Mouse (Mus musculus): Measurements from ENCODE around the gene Olfr1416. TPM values are rescaled to one million over a fixed set of nuclear protein-coding genes. Genes with fewer than 3 reads are reported as not detected.
"Not testable (repeated sequence)": the region's sequence is repeated elsewhere in the genome, so short reads cannot be mapped to it uniquely, and the experiment has no call there.

Gene Olfr1416
- polyA plus RNA-seq (2012; rRNA removed), result not detected in 2 replicates

- DNase-seq (ENCODE audit: extremely low spot score in 1 of 2, low spot score in 1 of 2), result no peak
Observed at GRCm38 (mm10) chr1:92485013-92485412, at the start of gene Olfr1416. Gene Olfr1416, minus strand, starts transcription at chr1:92485113.

- no peak for DNase-seq (ENCODE audit: extremely low spot score in 1 of 2, low spot score in 1 of 2)
Observed at GRCm38 (mm10) chr1:92523764-92524163, 38.9 kb upstream of the Olfr1416 start.

GRCm38 (mm10) chr1:92521376-92521775, 36.5 kb upstream of the Olfr1416 start:
- DNase-seq (ENCODE audit: extremely low spot score in 1 of 2, low spot score in 1 of 2), result peak in 1 of 2 experiments; percentile 71

GRCm38 (mm10) chr1:92519046-92519445, 34.1 kb upstream of the Olfr1416 start:
- DNase-seq (ENCODE audit: extremely low spot score in 1 of 2, low spot score in 1 of 2), result peak; percentile 65 to 78

GRCm38 (mm10) chr1:92518561-92518960, 33.6 kb upstream of the Olfr1416 start, which contains the start of gene Olfr1414:
Gene Olfr1414, minus strand, starts transcription at chr1:92518661.
- DNase-seq (ENCODE audit: extremely low spot score in 1 of 2, low spot score in 1 of 2), result no peak

- DNase-seq (ENCODE audit: extremely low spot score in 1 of 2, low spot score in 1 of 2), result no peak
Observed at GRCm38 (mm10) chr1:92515390-92515789, 30.5 kb upstream of the Olfr1416 start.

- not testable (repeated sequence) for DNase-seq (ENCODE audit: extremely low spot score in 1 of 2, low spot score in 1 of 2)
Observed at GRCm38 (mm10) chr1:92511646-92512045, 26.7 kb upstream of the Olfr1416 start.

- DNase-seq (ENCODE audit: extremely low spot score in 1 of 2, low spot score in 1 of 2), result no peak
Observed at GRCm38 (mm10) chr1:92496001-92496400, 11.1 kb upstream of the Olfr1416 start, which contains the start of gene Olfr1415. Gene Olfr1415, minus strand, starts transcription at chr1:92496101.

- DNase-seq (ENCODE audit: extremely low spot score in 1 of 2, low spot score in 1 of 2), result no peak
Observed at GRCm38 (mm10) chr1:92474066-92474578, 10.8 kb downstream of the Olfr1416 start.

GRCm38 (mm10) chr1:92473165-92474041, 11.5 kb downstream of the Olfr1416 start, which contains the start of gene Ndufa10:
Gene Ndufa10, minus strand, starts transcription at chr1:92473860.
- DNase-seq (ENCODE audit: extremely low spot score in 1 of 2, low spot score in 1 of 2), result peak; percentile 72 to 96

GRCm38 (mm10) chr1:92468891-92469290, 16.0 kb downstream of the Olfr1416 start:
- no peak for DNase-seq (ENCODE audit: extremely low spot score in 1 of 2, low spot score in 1 of 2)

GRCm38 (mm10) chr1:92458416-92458815, 26.5 kb downstream of the Olfr1416 start:
- no peak for DNase-seq (ENCODE audit: extremely low spot score in 1 of 2, low spot score in 1 of 2)

- DNase-seq (ENCODE audit: extremely low spot score in 1 of 2, low spot score in 1 of 2), result no peak
Observed at GRCm38 (mm10) chr1:92457758-92458157, 27.2 kb downstream of the Olfr1416 start.

- peak in 1 of 2 experiments; percentile 64 for DNase-seq (ENCODE audit: extremely low spot score in 1 of 2, low spot score in 1 of 2)
Observed at GRCm38 (mm10) chr1:92453751-92454445, 31.0 kb downstream of the Olfr1416 start.

GRCm38 (mm10) chr1:92448293-92448692, 36.6 kb downstream of the Olfr1416 start:
- no peak for DNase-seq (ENCODE audit: extremely low spot score in 1 of 2, low spot score in 1 of 2)

GRCm38 (mm10) chr1:92441453-92442063, 43.4 kb downstream of the Olfr1416 start:
- DNase-seq (ENCODE audit: extremely low spot score in 1 of 2, low spot score in 1 of 2), result no peak

GRCm38 (mm10) chr1:92440066-92440750, 44.7 kb downstream of the Olfr1416 start:
- no peak for DNase-seq (ENCODE audit: extremely low spot score in 1 of 2, low spot score in 1 of 2)

- peak; percentile 49 to 64 for DNase-seq (ENCODE audit: extremely low spot score in 1 of 2, low spot score in 1 of 2)
Observed at GRCm38 (mm10) chr1:92437678-92438271, 47.1 kb downstream of the Olfr1416 start.

GRCm38 (mm10) chr1:92436831-92437321, 48.0 kb downstream of the Olfr1416 start:
- no peak for DNase-seq (ENCODE audit: extremely low spot score in 1 of 2, low spot score in 1 of 2)

Data from frontal cortex, adult 2 months (tissue).